Mouse (Mus musculus) forebrain, embryonic 15.5 days (tissue): ENCODE results near the gene Tmem248. TPM values are rescaled to one million over a fixed set of nuclear protein-coding genes. Genes with fewer than 3 reads are reported as not detected.
A peak's percentile ranks its signal among the peaks of the same experiment; 100 is the strongest.

Experiments
- ATAC-seq: fragments of 200-750 bp; cut with Nextera tagmentation; replicated peaks from 2 replicates; pipeline ENCODE4 v1.8.0; 2017; ENCODE audit warnings: mild to moderate bottlenecking, moderate TSS enrichment, moderate library complexity
- H3K27ac ChIP-seq: fragments of 300-500 bp; sonication (generic); replicated peaks from 2 replicates; pipeline ENCODE4 v1.5.1; 2015; ENCODE audit warnings: mild to moderate bottlenecking, inconsistent platforms
- H3K27me3 ChIP-seq: fragments of 300-500 bp; sonication (generic); 2 replicates; pipeline ENCODE4 v1.6.1; 2015; ENCODE audit warnings: inconsistent platforms
- H3K36me3 ChIP-seq: fragments of 300-500 bp; sonication (generic); 2 replicates; pipeline ENCODE4 v1.6.1; 2015; ENCODE audit warnings: mild to moderate bottlenecking, inconsistent platforms
- H3K4me1 ChIP-seq: fragments of 300-500 bp; sonication (generic); 2 replicates; pipeline ENCODE4 v1.6.1; 2015; ENCODE audit warnings: inconsistent platforms
- H3K4me2 ChIP-seq: fragments of 300-500 bp; sonication (generic); replicated peaks from 2 replicates; pipeline ENCODE4 v1.6.1; 2015; ENCODE audit warnings: mild to moderate bottlenecking, inconsistent platforms
- H3K4me3 ChIP-seq: fragments of 300-500 bp; sonication (generic); 2 replicates; pipeline ENCODE4 v1.5.1; 2015; ENCODE audit warnings: mild to moderate bottlenecking, inconsistent platforms
- H3K9ac ChIP-seq: fragments of 300-500 bp; sonication (generic); replicated peaks from 2 replicates; pipeline ENCODE4 v1.6.1; 2015; ENCODE audit warnings: mild to moderate bottlenecking, inconsistent platforms
- H3K9me3 ChIP-seq: fragments of 300-500 bp; sonication (generic); 2 replicates; pipeline ENCODE4 v1.6.1; 2016; ENCODE audit warnings: inconsistent platforms
- WGBS: fragments of 180-500 bp; shearing (Covaris S2); methylation state at CpG from one replicate; pipeline ENCODE4 v1.1.7; 2015; ENCODE audit warnings: mixed read lengths; 5-methylcytosine and 5-hydroxymethylcytosine counted together
- polyA plus RNA-seq: library from polyadenylated mRNA; unstranded; fragments of >200 nt; fragmentation: Nextera tagmentation; extraction: Ambion mirVana; gene quantifications from 2 replicates; pipeline ENCODE4 v1.2.1, GENCODE M21; 2015

The Tmem248 gene
- polyA plus RNA-seq, 1 experiment from 2014 or later, result 24.1 TPM

DNA sequence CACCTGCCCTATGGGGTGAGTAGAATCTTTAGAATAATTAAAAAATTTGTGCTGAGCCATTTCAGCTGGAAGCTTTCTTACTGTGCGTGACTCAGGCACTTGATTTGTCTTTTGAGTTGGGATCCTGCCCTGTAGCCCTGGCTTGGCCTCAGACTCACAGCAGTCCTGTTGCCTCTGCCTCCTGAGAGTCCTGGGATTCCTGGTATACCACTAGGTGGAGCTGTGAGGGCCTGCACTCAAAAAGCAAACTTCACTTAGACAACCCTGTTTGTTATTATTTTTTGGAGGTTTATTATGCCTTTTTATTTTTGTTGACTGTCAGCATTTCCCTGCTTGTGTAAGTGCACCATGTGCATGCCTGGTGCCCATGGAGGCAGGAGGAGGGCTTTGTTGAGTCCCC is 50.4 kb downstream of the Tmem248 start:
- ATAC-seq, result no peak
- no peaks in the 10 kb centered on the region for H3K27me3 ChIP-seq
- no peak overlapping the region for H3K4me3 ChIP-seq
- WGBS, result 92% methylated on average over 1 of the region's 1 CpGs
- no peaks in the 10 kb centered on the region for H3K4me1 ChIP-seq
- H3K36me3 ChIP-seq, result peaks cover 29% of the 10 kb centered on the region; the same call in 1 of the 2 replicates
- no peak overlapping the region for H3K9ac ChIP-seq
- no peak overlapping the region for H3K27ac ChIP-seq
- no peak overlapping the region for H3K4me2 ChIP-seq
- no peaks in the 10 kb centered on the region for H3K9me3 ChIP-seq

DNA sequence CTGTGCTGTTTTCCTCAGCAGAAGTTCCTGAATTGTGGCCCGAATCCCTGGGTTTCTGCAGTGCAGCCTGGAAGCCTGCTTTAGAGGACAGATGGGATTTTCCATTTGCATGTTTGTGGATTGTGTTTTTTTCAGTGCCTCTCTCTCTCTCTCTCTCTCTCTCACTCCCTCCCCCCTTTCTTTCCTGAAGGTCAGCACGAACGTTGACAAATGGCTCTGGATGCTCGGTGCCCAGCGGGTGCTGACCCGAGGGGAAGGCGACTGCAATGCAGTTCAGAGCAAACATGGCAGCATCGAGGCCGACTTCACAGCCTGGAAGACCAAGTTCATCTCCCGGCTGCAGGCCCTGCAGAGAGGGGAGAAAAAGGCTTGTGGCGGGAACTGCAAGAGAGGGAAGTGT is 52.1 kb downstream of the Tmem248 start:
- H3K36me3 ChIP-seq, result peaks cover 35% of the 10 kb centered on the region; the same call in 1 of the 2 replicates
- WGBS, result 85% methylated on average over 11 of the region's 11 CpGs

DNA sequence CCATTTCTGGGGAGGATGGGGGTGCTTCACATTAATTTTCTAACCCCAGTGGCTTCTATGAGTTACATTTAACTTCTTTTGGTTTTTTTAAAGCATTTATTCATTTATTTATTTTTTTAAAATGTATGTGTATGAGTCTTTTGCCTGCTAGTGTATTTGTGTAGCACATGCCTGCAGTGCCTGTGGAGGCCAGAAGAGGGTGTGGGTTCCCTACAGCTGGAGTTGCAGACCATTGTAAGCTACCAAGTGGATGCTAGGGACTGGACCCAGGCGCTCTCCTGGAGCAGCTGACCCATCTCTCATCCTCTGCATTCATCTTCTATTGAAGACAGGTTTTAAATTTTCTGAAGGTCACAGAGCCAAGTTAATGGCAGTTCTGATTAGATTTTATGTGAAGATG is 55.5 kb downstream of the Tmem248 start:
- Histone ChIP-seq H3K9me3 (no peaks in the 10 kb centered on the region), H3K4me3 (no peak overlapping the region), H3K27me3 (no peaks in the 10 kb centered on the region), H3K9ac (no peak overlapping the region), H3K4me2 (no peak overlapping the region), H3K27ac (no peak overlapping the region), H3K4me1 (no peaks in the 10 kb centered on the region), H3K36me3 (peaks cover 45% of the 10 kb centered on the region; the same call in 1 of the 2 replicates)
- ATAC-seq, result no peak
- 92% methylated on average over 1 of the region's 1 CpGs for WGBS

More for the DNA sequence above, 52.1 kb downstream of the Tmem248 start:
- no peak overlapping the region for H3K27ac ChIP-seq
- no peak overlapping the region for H3K4me3 ChIP-seq
- no peaks in the 10 kb centered on the region for H3K9me3 ChIP-seq
- H3K4me1 ChIP-seq, result no peaks in the 10 kb centered on the region
- H3K9ac ChIP-seq, result no peak overlapping the region
- H3K4me2 ChIP-seq, result no peak overlapping the region
- no peak for ATAC-seq
- H3K27me3 ChIP-seq, result no peaks in the 10 kb centered on the region

DNA sequence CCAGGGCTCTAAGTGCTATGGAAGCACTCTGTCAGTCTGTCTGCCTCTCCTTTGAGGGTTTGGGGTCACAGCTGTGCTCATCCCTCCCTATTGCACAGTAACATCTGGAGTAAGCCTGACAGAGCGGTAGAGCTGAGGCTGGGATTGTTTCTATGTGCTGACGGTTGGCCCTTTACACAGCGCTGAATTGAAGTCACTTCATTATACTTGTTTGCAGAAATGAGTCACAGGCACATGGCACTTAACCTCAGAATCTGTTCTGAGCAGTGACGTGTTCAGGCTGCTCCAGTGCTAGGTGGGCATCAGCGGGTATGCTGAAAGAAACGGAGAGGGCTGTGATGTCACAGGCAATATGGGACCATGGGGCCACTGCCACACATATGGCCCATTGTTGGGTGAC is 56.2 kb downstream of the Tmem248 start:
- no peak overlapping the region for H3K27ac ChIP-seq
- no peak overlapping the region for H3K9ac ChIP-seq
- WGBS, result 93% methylated on average over 6 of the region's 6 CpGs
- no peaks in the 10 kb centered on the region for H3K4me1 ChIP-seq
- H3K27me3 ChIP-seq, result no peaks in the 10 kb centered on the region
- no peak overlapping the region for H3K4me3 ChIP-seq
- H3K9me3 ChIP-seq, result no peaks in the 10 kb centered on the region
- H3K4me2 ChIP-seq, result no peak overlapping the region
- no peak for ATAC-seq
- H3K36me3 ChIP-seq, result peaks cover 45% of the 10 kb centered on the region

DNA sequence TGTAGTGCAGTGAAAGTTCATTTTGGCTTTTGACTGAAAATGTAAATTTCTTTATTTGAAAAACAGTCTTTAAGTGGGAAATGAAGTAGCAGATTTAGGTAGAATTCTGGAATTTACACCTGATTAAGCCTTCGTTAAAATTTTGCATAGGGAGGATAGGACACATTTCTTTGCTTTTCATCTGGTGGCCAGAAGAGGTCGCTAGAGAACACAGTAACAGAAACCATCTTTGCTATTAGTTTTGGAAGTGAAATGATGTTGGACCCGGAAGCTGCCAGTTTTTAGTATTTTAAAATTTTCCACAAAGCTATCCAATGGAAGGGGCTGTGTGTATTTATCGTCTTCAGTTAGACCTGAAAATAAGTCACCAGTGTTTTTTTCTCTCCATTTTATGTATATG is 58.6 kb downstream of the Tmem248 start:
- Histone ChIP-seq H3K4me2 (no peak overlapping the region), H3K4me1 (no peaks in the 10 kb centered on the region), H3K27me3 (no peaks in the 10 kb centered on the region), H3K9me3 (no peaks in the 10 kb centered on the region), H3K27ac (no peak overlapping the region), H3K4me3 (no peak overlapping the region), H3K36me3 (peaks cover 52% of the 10 kb centered on the region), H3K9ac (no peak overlapping the region)
- no peak for ATAC-seq
- 47% methylated on average over 4 of the region's 4 CpGs for WGBS

DNA sequence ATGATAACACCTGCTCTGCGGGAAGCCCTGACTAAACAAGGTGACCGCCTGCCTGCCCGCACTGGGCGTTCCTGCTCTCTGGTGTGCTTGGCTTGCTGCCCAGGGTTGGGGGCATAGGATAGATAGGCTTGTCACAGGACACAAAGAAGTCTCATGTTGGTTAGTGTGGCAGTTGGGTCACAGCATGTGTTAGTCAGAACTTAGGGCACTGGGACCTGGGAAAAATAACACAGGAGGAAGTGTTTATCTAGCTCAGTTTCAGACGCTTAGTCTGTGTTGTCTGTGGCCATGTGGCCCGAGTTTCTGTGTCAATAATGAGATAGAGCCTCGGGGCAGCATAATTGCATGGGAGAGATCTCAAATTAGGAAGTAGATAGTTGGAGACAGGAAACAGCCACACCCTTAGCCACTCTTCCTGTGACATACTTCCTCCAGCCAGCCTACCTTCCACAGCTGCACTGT is 61.2 kb downstream of the Tmem248 start:
- 83% methylated on average over 7 of the region's 7 CpGs for WGBS
- Histone ChIP-seq H3K9me3 (no peaks in the 10 kb centered on the region), H3K27me3 (no peaks in the 10 kb centered on the region), H3K36me3 (peaks cover 61% of the 10 kb centered on the region), H3K4me1 (no peaks in the 10 kb centered on the region), H3K4me2 (no peak overlapping the region), H3K9ac (no peak overlapping the region), H3K27ac (no peak overlapping the region), H3K4me3 (no peak overlapping the region)
- no peak for ATAC-seq

DNA sequence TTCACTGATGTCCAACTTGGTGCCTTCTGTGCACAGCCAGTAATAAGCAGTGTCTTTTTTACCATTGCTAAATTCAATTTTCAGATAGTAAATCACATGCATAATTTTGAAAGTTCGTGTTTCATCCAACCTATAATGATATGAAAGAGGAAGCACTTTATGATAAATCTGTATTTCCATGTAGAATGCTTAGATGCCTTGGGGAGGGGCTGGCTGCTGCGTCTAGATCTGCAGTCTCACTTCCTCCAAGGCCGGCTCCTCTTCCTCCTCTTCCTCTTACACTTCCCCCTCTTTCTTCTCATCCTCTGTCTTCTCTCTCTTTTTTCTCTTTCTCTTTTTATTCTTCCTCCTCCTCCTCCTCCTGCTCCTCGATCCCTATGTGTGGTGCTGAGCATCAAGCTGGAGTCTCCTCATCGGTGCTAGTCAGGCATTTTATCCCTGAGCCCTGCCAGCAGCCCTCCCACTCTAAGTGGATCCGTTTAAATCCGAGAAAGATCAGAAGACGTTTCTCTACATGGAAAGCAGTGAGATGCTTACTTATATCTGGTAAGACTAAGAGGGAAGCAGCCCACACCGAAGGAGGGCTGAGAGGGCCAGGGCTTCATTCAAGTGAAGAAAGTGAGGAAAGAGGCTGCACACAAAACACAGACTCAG is 66.3 kb downstream of the Tmem248 start:
- Histone ChIP-seq H3K9ac (no peak overlapping the region), H3K4me3 (no peak overlapping the region), H3K36me3 (peaks cover 50% of the 10 kb centered on the region), H3K9me3 (no peaks in the 10 kb centered on the region), H3K4me1 (no peaks in the 10 kb centered on the region), H3K4me2 (no peak overlapping the region), H3K27me3 (no peaks in the 10 kb centered on the region), H3K27ac (no peak overlapping the region)
- no peak for ATAC-seq
- WGBS, result 96% methylated on average over 9 of the region's 9 CpGs

DNA sequence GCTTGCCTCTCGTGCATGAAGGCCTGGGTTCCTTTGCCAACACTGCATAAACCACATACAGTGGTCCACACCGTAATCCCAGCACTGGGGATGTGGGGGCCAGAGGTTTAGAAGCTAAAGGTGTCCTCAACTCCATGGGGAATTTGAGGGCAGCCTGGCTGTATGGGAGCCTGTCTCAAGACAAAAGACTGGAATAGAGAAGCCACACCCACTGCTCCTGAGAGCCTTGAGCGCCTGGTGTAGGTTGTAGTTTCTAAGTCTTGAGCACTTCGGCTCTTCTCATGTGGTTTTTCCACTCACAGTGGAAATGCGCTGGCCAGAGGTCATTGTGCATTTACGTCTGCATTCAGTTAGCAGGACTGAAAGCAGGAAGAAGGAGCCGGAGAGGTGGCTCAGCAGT is 71.2 kb downstream of the Tmem248 start:
- Histone ChIP-seq H3K36me3 (peaks cover 28% of the 10 kb centered on the region), H3K4me2 (no peak overlapping the region), H3K9ac (no peak overlapping the region), H3K27ac (no peak overlapping the region), H3K4me1 (no peaks in the 10 kb centered on the region; the same call in 1 of the 2 replicates), H3K9me3 (no peaks in the 10 kb centered on the region), H3K4me3 (no peak overlapping the region), H3K27me3 (no peaks in the 10 kb centered on the region)
- no peak for ATAC-seq
- WGBS, result 94% methylated on average over 7 of the region's 7 CpGs

DNA sequence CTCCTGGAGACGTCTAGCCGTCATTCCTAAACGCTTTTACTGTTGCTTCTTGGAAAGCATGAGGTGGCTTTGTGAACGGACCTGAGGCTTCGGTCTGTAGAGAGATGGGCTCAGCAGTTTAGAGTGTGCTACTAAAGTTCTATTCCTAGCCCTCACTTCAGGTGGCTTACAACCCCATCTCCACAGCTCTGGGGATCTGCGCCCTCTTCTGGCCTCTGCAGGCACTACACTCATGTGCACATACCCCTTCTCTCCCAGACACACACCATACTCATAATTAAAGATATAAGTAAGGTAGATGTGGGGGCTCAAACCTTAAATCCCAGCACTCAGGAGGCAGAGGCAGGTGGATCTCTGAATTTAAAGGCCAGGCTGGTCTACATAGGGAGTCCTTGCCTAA is 73.4 kb downstream of the Tmem248 start:
- WGBS, result over 99% methylated on average over 6 of the region's 6 CpGs
- H3K4me3 ChIP-seq, result no peak overlapping the region
- peaks cover 12% of the 10 kb centered on the region for H3K4me1 ChIP-seq
- H3K9me3 ChIP-seq, result no peaks in the 10 kb centered on the region
- H3K4me2 ChIP-seq, result no peak overlapping the region
- peaks cover 13% of the 10 kb centered on the region for H3K36me3 ChIP-seq
- no peaks in the 10 kb centered on the region for H3K27me3 ChIP-seq
- H3K27ac ChIP-seq, result no peak overlapping the region
- ATAC-seq, result no peak
- no peak overlapping the region for H3K9ac ChIP-seq

DNA sequence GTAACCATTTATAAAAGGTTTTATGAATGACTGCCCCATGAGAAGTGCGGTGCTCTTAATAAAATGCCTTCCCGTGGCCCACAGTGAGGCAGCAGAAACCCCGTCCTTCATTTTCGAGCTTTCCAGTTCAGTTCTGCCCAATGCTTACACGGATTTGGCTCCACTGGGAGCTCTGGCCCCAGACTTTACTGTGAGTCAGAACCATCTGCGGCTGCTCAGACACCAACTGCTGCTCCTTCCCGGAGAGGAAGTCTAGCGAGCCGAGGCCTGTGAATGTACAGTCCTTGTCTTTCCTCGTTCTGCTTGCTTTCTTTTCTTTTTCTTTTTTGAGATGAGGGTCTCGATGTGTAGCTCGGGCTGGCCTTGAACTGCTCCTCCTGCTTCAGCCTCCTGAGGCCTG is 73.9 kb downstream of the Tmem248 start:
- H3K27ac ChIP-seq, result peak overlapping the region; percentile 72
- H3K36me3 ChIP-seq, result peaks cover 13% of the 10 kb centered on the region
- H3K4me1 ChIP-seq, result peaks cover 12% of the 10 kb centered on the region
- WGBS, result 83% methylated on average over 12 of the region's 12 CpGs
- H3K9ac ChIP-seq, result no peak overlapping the region
- ATAC-seq, result no peak
- H3K4me2 ChIP-seq, result no peak overlapping the region
- no peaks in the 10 kb centered on the region for H3K9me3 ChIP-seq
- H3K4me3 ChIP-seq, result no peak overlapping the region
- no peaks in the 10 kb centered on the region for H3K27me3 ChIP-seq

DNA sequence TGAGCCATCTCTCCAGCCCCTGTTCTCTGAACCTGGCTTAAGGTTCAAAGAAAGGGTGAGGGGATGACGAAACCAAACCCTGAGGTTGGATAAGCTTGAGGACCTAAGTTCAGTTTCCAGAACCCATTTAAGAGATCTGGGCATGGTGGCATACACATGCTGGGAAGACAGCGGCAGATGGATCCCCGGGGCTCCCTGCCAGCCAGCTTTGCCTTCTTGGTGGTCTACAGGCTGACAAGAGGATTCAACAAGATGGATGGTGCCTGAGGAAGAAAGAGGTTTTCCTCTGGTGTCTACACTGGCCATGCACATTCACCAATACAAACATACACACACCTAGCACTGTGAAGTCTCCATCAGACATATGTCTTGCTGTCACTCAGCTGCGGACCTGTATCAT is 76.1 kb downstream of the Tmem248 start:
- H3K4me1 ChIP-seq, result peaks cover 12% of the 10 kb centered on the region
- 83% methylated on average over 4 of the region's 4 CpGs for WGBS
- H3K27me3 ChIP-seq, result no peaks in the 10 kb centered on the region
- H3K4me3 ChIP-seq, result no peak overlapping the region
- ATAC-seq, result no peak
- H3K4me2 ChIP-seq, result no peak overlapping the region
- no peaks in the 10 kb centered on the region for H3K9me3 ChIP-seq
- no peak overlapping the region for H3K9ac ChIP-seq
- peak overlapping the region; percentile 46; the same call in 1 of the 2 replicates for H3K27ac ChIP-seq
- H3K36me3 ChIP-seq, result peaks cover 25% of the 10 kb centered on the region
